Mouse (Mus musculus) limb, embryonic 10.5 days (tissue): ENCODE results near the gene Cdyl. TPM values are rescaled to one million over a fixed set of nuclear protein-coding genes. Genes with fewer than 3 reads are reported as not detected.

Experiments used
- DNase-seq: peaks from one replicate; pipeline ENCODE4 v3.0.0-alpha.2; 2017; ENCODE audit warnings: low spot score
- H3K27ac ChIP-seq: fragments of 300-500 bp; sonication (generic); 2 replicates; pipeline ENCODE4 v1.5.1; 2016; ENCODE audit warnings: mild to moderate bottlenecking
- H3K27me3 ChIP-seq: fragments of 300-500 bp; sonication (generic); 2 replicates; pipeline ENCODE4 v1.6.1; 2016; ENCODE audit warnings: low read depth, mild to moderate bottlenecking; ENCODE audit not compliant: poor library complexity, severe bottlenecking
- H3K36me3 ChIP-seq: fragments of 300-500 bp; sonication (generic); 2 replicates; pipeline ENCODE4 v1.6.1; 2016; ENCODE audit warnings: mild to moderate bottlenecking, moderate library complexity
- H3K4me1 ChIP-seq: fragments of 300-500 bp; sonication (generic); 2 replicates; pipeline ENCODE4 v1.6.1; 2016
- H3K4me3 ChIP-seq: fragments of 300-500 bp; sonication (generic); 2 replicates; pipeline ENCODE4 v1.5.1; 2016; ENCODE audit warnings: mild to moderate bottlenecking, moderate library complexity
- H3K9me3 ChIP-seq: fragments of 300-500 bp; sonication (generic); replicated peaks from 2 replicates; pipeline ENCODE4 v1.6.1; 2016; ENCODE audit warnings: mild to moderate bottlenecking
- WGBS: fragments of 180-500 bp; shearing (Covaris S2); methylation state at CpG from one replicate; pipeline ENCODE4 v1.1.7; 2016; 5-methylcytosine and 5-hydroxymethylcytosine counted together
- polyA plus RNA-seq: library from polyadenylated mRNA; unstranded; fragments of >200 nt; fragmentation: Nextera tagmentation; extraction: Ambion mirVana; gene quantifications from 2 replicates; pipeline ENCODE4 v1.2.1, GENCODE M21; 2016

Cdyl gene
- polyA plus RNA-seq: 14.3 and 14.7 TPM in 2 replicates

DNA sequence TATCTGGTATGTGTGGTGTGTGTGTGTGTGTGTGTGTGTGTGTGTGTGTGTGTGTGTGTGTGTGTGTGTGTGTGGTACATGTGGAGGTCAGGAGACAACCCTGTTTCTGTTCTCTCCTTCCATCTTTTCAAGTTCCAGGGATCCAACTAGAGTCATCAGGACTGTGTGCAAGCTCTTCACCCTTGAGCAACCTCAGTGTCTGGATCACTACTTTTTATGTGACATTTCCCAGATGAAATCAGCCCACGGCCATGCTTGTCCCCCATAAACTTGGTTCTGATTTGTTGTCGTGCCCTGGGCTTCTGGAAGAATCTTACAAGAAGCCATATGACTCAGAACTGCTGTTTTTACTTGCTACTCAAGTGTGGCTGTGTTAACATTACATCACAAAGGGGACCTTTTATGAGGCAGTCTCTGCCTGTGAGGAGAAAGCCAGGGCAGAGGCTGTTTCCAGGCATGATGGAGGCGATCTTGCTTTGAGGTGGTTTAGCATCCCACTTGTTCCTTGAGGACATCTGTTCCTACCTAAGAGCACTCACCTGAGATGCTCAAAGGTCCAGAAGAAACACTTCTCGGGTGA lies at the start of gene Cdyl:
Cdyl (plus strand) TSS at position 428 of the 580 bp plus-strand sequence.
- WGBS: 74% methylated on average over 4 of the region's 4 CpGs
- Histone ChIP-seq H3K9me3 (no peaks in the 10 kb centered on the region), H3K27ac (no peak within 1 kb of the TSS)

DNA sequence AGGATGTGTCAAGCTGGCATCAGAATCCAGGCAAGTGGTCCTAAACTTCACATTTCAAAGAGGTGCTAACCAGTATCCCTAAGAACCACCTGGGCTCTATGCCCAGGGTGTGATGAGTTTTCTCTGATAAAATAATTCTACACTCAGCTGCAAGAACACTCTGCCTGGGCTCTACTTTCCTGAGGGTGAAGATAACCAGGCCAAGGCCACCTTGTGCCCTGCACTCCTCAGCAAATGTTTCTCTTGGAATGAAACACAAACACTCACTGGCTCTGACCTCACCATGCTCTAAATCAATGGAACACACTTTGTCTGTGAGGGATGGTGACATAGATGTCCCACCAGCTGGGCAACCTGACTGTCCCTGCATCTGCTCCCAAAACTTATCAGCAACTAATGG lies 48.9 kb upstream of the Cdyl start:
- Histone ChIP-seq H3K36me3 (no peaks in the 10 kb centered on the region), H3K4me1 (no peaks in the 10 kb centered on the region), H3K4me3 (no peak overlapping the region), H3K27me3 (no peaks in the 10 kb centered on the region), H3K9me3 (no peaks in the 10 kb centered on the region), H3K27ac (no peak overlapping the region)
- DNase-seq: no peak

More for the DNA sequence above, at the start of gene Cdyl:
- H3K36me3 ChIP-seq: no peaks in the 10 kb centered on the region
- DNase-seq: no peak
- H3K27me3 ChIP-seq: no peaks in the 10 kb centered on the region
- H3K4me1 ChIP-seq: no peaks in the 10 kb centered on the region
- no peak within 1 kb of the TSS for H3K4me3 ChIP-seq

DNA sequence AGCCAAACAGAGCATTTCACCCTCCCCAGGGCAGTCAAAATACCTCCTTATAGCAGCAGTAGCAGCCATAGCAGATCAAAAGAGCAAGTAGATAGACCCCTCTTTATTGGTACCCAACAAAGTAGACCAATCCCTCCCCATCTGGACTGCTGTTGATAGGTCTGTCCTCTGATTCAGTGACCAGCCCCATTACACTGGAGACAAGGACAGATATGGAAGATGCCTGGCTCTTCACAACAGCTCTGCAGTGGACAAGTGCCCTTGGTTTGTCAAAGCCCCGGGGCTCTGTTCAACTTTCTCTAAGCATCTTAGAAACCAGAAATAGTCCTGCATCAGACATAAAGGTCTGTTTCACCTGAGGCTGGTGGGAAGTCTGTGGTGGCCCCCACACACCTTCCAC lies 47.1 kb upstream of the Cdyl start:
- no peaks in the 10 kb centered on the region for H3K4me1 ChIP-seq
- H3K9me3 ChIP-seq: no peaks in the 10 kb centered on the region
- no peak for DNase-seq
- H3K27ac ChIP-seq: no peak overlapping the region
- H3K36me3 ChIP-seq: no peaks in the 10 kb centered on the region
- no peaks in the 10 kb centered on the region for H3K27me3 ChIP-seq
- 88% methylated on average over 1 of the region's 1 CpGs for WGBS
- no peak overlapping the region for H3K4me3 ChIP-seq

DNA sequence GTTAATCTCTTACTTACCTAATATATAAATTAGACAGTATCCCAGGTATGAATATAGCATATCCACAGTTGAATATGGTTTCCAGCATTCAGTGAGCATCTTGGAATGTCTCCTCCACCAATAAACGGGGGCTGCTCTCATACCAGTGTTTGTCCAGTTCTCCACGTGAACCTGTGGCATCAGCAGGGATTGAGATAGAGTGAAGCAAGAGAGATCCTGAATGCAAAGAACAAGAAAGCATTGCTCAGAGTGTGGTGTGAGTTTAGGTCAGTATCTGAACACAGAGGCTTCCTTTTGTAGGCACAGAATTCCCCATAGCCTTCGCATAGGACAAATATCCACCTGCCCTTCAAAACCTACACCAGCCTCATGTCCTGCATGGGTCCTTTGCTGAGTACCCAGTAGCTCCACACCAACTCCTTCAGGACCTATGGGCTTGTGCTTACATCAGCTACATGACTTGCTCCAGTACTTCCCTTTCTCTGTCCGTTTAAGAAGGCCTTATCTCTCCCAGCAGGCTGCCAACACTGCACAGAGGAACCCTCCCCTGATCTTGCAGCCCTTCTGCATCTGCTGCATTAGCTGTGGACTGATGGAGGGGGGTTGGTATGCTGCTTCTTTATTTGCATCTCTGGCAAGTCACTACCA lies 44.7 kb upstream of the Cdyl start:
- no peaks in the 10 kb centered on the region for H3K9me3 ChIP-seq
- DNase-seq: no peak
- no peaks in the 10 kb centered on the region for H3K36me3 ChIP-seq
- no peaks in the 10 kb centered on the region for H3K4me1 ChIP-seq
- no peaks in the 10 kb centered on the region for H3K27me3 ChIP-seq
- H3K27ac ChIP-seq: no peak overlapping the region
- 86% methylated on average over 4 of the region's 4 CpGs for WGBS
- H3K4me3 ChIP-seq: no peak overlapping the region

- H3K27me3 ChIP-seq: no peaks in the 10 kb centered on the region
- no peaks in the 10 kb centered on the region for H3K4me1 ChIP-seq
- H3K27ac ChIP-seq: no peak overlapping the region
- no peaks in the 10 kb centered on the region for H3K36me3 ChIP-seq
- no peak overlapping the region for H3K4me3 ChIP-seq
- WGBS: 84% methylated on average over 4 of the region's 4 CpGs
- H3K9me3 ChIP-seq: no peaks in the 10 kb centered on the region
- DNase-seq: no peak
Measured at GRCm38 (mm10) chr13:35616524-35617099, 43.0 kb upstream of the Cdyl start.

GRCm38 (mm10) chr13:35619356-35619755 lies 40.3 kb upstream of the Cdyl start:
- DNase-seq: no peak
- no peaks in the 10 kb centered on the region for H3K4me1 ChIP-seq
- H3K27ac ChIP-seq: no peak overlapping the region
- no peaks in the 10 kb centered on the region for H3K9me3 ChIP-seq
- no peak overlapping the region for H3K4me3 ChIP-seq
- H3K27me3 ChIP-seq: no peaks in the 10 kb centered on the region
- H3K36me3 ChIP-seq: no peaks in the 10 kb centered on the region
- WGBS: 90% methylated on average over 2 of the region's 2 CpGs

DNA sequence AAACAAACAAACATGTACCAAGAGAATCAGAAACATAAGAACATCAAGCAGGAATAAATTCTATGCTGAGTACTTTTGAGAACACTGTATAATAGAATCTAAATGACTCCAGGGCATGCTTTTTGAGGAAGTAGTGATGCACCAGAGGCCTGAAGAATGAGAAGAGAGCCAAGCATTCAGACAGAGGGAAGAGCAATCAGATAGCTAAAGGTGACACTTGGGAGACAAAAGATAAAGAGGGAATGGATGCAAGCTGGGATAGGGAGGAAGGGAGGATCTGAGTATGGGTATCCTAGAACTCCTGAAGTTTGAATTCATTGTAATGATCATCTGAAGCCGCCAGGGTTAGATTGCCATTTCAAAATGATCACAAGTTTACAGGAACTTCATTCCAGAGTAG lies 38.9 kb upstream of the Cdyl start:
- Histone ChIP-seq H3K4me1 (no peaks in the 10 kb centered on the region), H3K9me3 (no peaks in the 10 kb centered on the region), H3K27me3 (no peaks in the 10 kb centered on the region), H3K4me3 (no peak overlapping the region), H3K27ac (no peak overlapping the region), H3K36me3 (no peaks in the 10 kb centered on the region)
- DNase-seq: peak; percentile 6
- 64% methylated on average over 1 of the region's 1 CpGs for WGBS

- 89% methylated on average over 3 of the region's 3 CpGs for WGBS
- Histone ChIP-seq H3K4me1 (no peaks in the 10 kb centered on the region), H3K27ac (no peak overlapping the region), H3K36me3 (no peaks in the 10 kb centered on the region), H3K4me3 (no peak overlapping the region), H3K27me3 (no peaks in the 10 kb centered on the region), H3K9me3 (no peaks in the 10 kb centered on the region)
- no peak for DNase-seq
Measured at GRCm38 (mm10) chr13:35624831-35625230, 34.8 kb upstream of the Cdyl start.

DNA sequence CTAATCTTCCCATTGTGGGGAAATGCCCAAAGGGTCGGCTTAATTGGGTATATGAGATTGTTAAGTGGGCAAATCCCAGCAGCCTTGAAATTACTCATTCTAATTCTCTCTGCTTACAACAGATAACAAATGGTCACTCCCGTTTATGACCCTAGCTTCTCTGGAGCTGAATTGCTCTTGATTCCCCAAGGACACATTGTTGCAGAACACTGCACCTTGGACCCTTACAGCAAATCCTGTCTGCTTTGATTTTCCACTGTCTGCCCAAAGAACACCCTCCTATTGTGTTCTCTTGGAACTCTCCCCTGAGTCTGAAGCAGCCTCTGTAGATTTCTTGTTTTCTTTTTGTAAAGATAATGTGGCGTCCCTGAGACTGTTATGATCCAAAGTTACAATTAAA lies 34.1 kb upstream of the Cdyl start:
- H3K27ac ChIP-seq: no peak overlapping the region
- no peak overlapping the region for H3K4me3 ChIP-seq
- no peaks in the 10 kb centered on the region for H3K27me3 ChIP-seq
- no peaks in the 10 kb centered on the region for H3K9me3 ChIP-seq
- no peaks in the 10 kb centered on the region for H3K4me1 ChIP-seq
- 62% methylated on average over 3 of the region's 3 CpGs for WGBS
- H3K36me3 ChIP-seq: no peaks in the 10 kb centered on the region
- no peak for DNase-seq

- H3K9me3 ChIP-seq: no peaks in the 10 kb centered on the region
- no peaks in the 10 kb centered on the region for H3K36me3 ChIP-seq
- no peaks in the 10 kb centered on the region for H3K4me1 ChIP-seq
- DNase-seq: no peak
- H3K4me3 ChIP-seq: no peak overlapping the region
- no peaks in the 10 kb centered on the region for H3K27me3 ChIP-seq
- H3K27ac ChIP-seq: no peak overlapping the region
- 85% methylated on average over 1 of the region's 1 CpGs for WGBS
Measured at GRCm38 (mm10) chr13:35627319-35627718, 32.3 kb upstream of the Cdyl start.

- Histone ChIP-seq H3K4me1 (peaks cover 9% of the 10 kb centered on the region), H3K36me3 (no peaks in the 10 kb centered on the region), H3K4me3 (no peak overlapping the region), H3K9me3 (no peaks in the 10 kb centered on the region), H3K27me3 (no peaks in the 10 kb centered on the region), H3K27ac (no peak overlapping the region)
- WGBS: 87% methylated on average over 1 of the region's 1 CpGs
- no peak for DNase-seq
Measured at GRCm38 (mm10) chr13:35647132-35647823, 12.4 kb upstream of the Cdyl start.

- Histone ChIP-seq H3K4me3 (no peak overlapping the region), H3K36me3 (no peaks in the 10 kb centered on the region), H3K27ac (no peak overlapping the region), H3K27me3 (no peaks in the 10 kb centered on the region), H3K4me1 (no peaks in the 10 kb centered on the region), H3K9me3 (no peaks in the 10 kb centered on the region)
- 88% methylated on average over 11 of the region's 11 CpGs for WGBS
- DNase-seq: no peak
Measured at GRCm38 (mm10) chr13:35650284-35650872, 9.3 kb upstream of the Cdyl start.

DNA sequence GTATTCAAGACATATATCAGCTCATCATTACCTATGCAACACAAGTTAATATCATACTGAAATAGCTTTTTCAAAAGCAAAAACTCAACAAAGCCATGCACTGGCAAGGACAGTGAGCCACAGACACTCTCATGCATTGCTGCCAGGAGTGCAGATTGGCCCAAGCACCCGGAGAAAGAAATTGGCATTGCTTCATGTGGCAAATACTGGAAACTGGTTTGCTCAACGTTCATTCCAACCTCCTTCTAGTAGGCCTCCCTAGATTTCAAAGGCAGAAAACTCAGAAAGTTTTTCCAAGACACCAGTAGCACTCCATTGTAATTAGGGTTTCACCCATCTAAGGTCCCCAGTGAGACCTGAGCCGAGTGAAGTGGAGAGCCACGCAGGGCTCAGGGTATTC lies 6.8 kb upstream of the Cdyl start:
- no peak for DNase-seq
- whole genome bisulfite sequencing: 86% methylated on average over 4 of the region's 4 CpGs
- no peaks in the 10 kb centered on the region for H3K4me1 ChIP-seq

More for the DNA sequence above, 6.8 kb upstream of the Cdyl start:
- no peaks in the 10 kb centered on the region for H3K36me3 ChIP-seq
- H3K9me3 ChIP-seq: no peaks in the 10 kb centered on the region
- H3K27ac ChIP-seq: no peak overlapping the region
- H3K4me3 ChIP-seq: no peak overlapping the region
- H3K27me3 ChIP-seq: no peaks in the 10 kb centered on the region
